Mouse (Mus musculus) forebrain, embryonic 16.5 days (tissue): Measurements from ENCODE around the gene Cacna1e. TPM values are rescaled to one million over a fixed set of nuclear protein-coding genes. Genes with fewer than 3 reads are reported as not detected.

ENCODE experiments used
- ATAC-seq: fragments of 200-750 bp; cut with Nextera tagmentation; 2 replicates; pipeline ENCODE4 v1.8.0; 2017; ENCODE audit warnings: mild to moderate bottlenecking, moderate library complexity
- H3K27ac ChIP-seq: fragments of 300-500 bp; sonication (generic); 2 replicates; pipeline ENCODE4 v1.5.1; 2014; ENCODE audit warnings: low read length, control low read depth
- H3K27me3 ChIP-seq: fragments of 300-500 bp; sonication (generic); replicated peaks from 2 replicates; pipeline ENCODE4 v1.6.1; 2014; ENCODE audit warnings: low read length; ENCODE audit not compliant: control insufficient read depth, insufficient read depth
- H3K36me3 ChIP-seq: fragments of 300-500 bp; sonication (generic); 2 replicates; pipeline ENCODE4 v1.6.1; 2014; ENCODE audit not compliant: control insufficient read depth, insufficient read depth
- H3K4me1 ChIP-seq: fragments of 300-500 bp; sonication (generic); replicated peaks from 2 replicates; pipeline ENCODE4 v1.6.1; 2014; ENCODE audit warnings: low read length; ENCODE audit not compliant: control insufficient read depth, insufficient read depth
- H3K4me2 ChIP-seq: fragments of 300-500 bp; sonication (generic); 2 replicates; pipeline ENCODE4 v1.6.1; 2014; ENCODE audit warnings: mild to moderate bottlenecking, low read length, control low read depth
- H3K4me3 ChIP-seq: fragments of 300-500 bp; sonication (generic); replicated peaks from 2 replicates; pipeline ENCODE4 v1.5.1; 2014; ENCODE audit warnings: mild to moderate bottlenecking, low read length, control low read depth
- H3K9ac ChIP-seq: fragments of 300-500 bp; sonication (generic); replicated peaks from 2 replicates; pipeline ENCODE4 v1.6.1; 2014; ENCODE audit warnings: low read depth, low read length, control low read depth
- H3K9me3 ChIP-seq: fragments of 300-500 bp; sonication (generic); 2 replicates; pipeline ENCODE4 v1.6.1; 2016; ENCODE audit warnings: low read length; ENCODE audit not compliant: control insufficient read depth
- WGBS: fragments of 180-500 bp; shearing (Covaris S2); extraction: QIAGEN DNeasy Blood & Tissue Kit; methylation state at CpG from one replicate; pipeline ENCODE4 v1.1.7; 2014; 5-methylcytosine and 5-hydroxymethylcytosine counted together
- polyA plus RNA-seq: library from polyadenylated mRNA; unstranded; fragments of >200 nt; fragmentation: Nextera tagmentation; extraction: Ambion mirVana; gene quantifications from 2 replicates; pipeline ENCODE4 v1.2.1, GENCODE M21; 2015

The Cacna1e gene
- polyA plus RNA-seq, 1 experiment from 2014 or later: 18.9 TPM

GRCm38 (mm10) chr1:154653951-154654350 is 230.3 kb downstream of the Cacna1e start:
- Histone ChIP-seq H3K4me3 (no peak overlapping the region), H3K9me3 (no peaks in the 10 kb centered on the region), H3K36me3 (no peaks in the 10 kb centered on the region), H3K4me1 (no peaks in the 10 kb centered on the region), H3K4me2 (no peak overlapping the region), H3K27ac (no peak overlapping the region), H3K9ac (no peak overlapping the region), H3K27me3 (no peaks in the 10 kb centered on the region)
- no peak for ATAC-seq
- WGBS: 86% methylated on average over 2 of the region's 2 CpGs

DNA sequence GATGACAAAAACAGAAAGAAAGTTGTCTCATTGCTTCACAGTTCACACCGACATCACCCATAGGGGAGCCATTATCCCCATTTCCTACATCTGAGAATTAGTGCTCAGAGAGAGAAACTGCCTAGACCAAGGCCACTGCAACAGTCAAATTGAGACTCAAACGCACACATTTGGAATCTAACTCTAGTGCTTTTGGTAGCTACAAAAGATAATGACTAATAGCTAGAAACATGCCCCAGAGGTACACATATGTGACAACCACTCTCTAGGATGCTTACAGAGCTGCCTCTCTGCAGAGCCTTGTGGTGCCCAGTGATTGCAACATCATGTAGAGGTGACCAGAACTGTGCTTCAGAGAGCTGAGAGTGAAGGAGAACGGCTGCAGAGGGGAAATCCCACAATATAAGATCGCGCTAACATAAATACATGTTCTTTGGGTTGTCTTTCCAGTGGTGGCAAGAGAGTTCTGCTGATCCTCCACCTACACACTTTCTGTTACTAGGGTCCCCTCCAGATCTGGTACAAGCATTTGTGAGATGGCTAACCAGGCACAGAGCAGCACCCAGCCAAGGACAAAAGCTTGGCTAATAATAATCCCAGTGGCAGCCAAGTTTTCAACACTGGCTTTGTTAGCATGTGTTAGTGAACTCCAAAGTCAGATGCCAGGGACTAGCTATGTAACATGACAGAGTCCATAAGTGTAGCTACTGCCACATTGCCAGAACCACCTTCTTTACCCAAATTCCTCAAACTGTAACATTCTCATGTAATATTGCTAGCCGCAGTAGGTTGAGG is 237.9 kb downstream of the Cacna1e start:
- ATAC-seq: no peak
- WGBS: 86% methylated on average over 6 of the region's 6 CpGs
- no peak overlapping the region for H3K27ac ChIP-seq
- no peaks in the 10 kb centered on the region for H3K9me3 ChIP-seq
- H3K27me3 ChIP-seq: no peaks in the 10 kb centered on the region
- H3K4me3 ChIP-seq: no peak overlapping the region
- no peak overlapping the region for H3K9ac ChIP-seq
- H3K4me1 ChIP-seq: no peaks in the 10 kb centered on the region
- H3K36me3 ChIP-seq: no peaks in the 10 kb centered on the region
- no peak overlapping the region for H3K4me2 ChIP-seq

DNA sequence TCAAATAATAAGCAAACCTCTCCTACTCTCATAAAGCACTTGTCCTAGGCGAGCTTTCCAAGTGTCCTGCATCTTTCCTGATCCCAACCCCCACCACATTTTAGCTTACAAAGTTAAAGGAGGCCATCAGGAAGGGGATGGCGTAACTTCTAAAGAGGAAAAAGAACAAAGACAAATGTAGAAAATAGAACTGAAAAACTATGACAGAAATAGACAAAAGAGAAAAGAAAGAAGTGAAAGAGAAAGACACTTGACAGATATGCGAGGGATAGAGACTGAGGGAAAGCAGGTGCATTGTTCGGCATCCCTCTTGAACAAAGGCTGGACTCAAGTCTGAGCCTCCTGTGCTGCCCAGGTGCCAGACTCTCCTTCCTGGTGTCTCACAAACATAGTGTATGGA is 246.5 kb downstream of the Cacna1e start:
- ATAC-seq: no peak
- H3K9ac ChIP-seq: no peak overlapping the region
- no peak overlapping the region for H3K27ac ChIP-seq
- WGBS: 74% methylated on average over 4 of the region's 4 CpGs
- H3K4me3 ChIP-seq: no peak overlapping the region
- no peaks in the 10 kb centered on the region for H3K4me1 ChIP-seq
- H3K9me3 ChIP-seq: no peaks in the 10 kb centered on the region
- H3K4me2 ChIP-seq: no peak overlapping the region
- H3K27me3 ChIP-seq: no peaks in the 10 kb centered on the region
- no peaks in the 10 kb centered on the region for H3K36me3 ChIP-seq

DNA sequence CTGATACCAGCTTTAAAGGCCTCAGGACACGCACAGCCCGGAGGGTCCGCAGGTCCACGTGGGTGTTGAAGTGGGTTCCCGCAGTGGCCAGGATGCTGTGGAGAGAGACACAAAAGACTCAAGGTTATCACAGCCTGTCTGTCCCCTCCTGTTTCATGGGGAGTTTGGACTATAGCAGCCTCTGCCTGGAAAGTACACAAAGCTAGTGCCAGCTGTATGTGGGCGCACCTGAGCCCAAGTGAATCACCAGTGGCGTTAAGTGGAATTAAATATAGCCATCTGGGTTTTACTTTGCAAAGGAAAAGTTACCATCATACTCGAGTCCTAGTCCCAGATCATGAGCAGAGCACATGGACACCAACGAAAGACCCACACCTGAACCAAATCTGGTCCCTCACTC is 248.5 kb downstream of the Cacna1e start:
- no peak overlapping the region for H3K4me3 ChIP-seq
- no peak for ATAC-seq
- 92% methylated on average over 9 of the region's 9 CpGs for WGBS
- H3K36me3 ChIP-seq: no peaks in the 10 kb centered on the region
- no peaks in the 10 kb centered on the region for H3K27me3 ChIP-seq
- H3K9ac ChIP-seq: no peak overlapping the region
- H3K4me1 ChIP-seq: 0 out of 2 replicates have a peak, but pooled peaks cover 3% of the 10 kb centered on the region
- H3K9me3 ChIP-seq: no peaks in the 10 kb centered on the region
- no peak overlapping the region for H3K4me2 ChIP-seq
- H3K27ac ChIP-seq: no peak overlapping the region

- ATAC-seq: no peak
- H3K4me1 ChIP-seq: 0 out of 2 replicates have a peak, but pooled peaks cover 3% of the 10 kb centered on the region
- no peaks in the 10 kb centered on the region for H3K9me3 ChIP-seq
- WGBS: 13% methylated on average over 2 of the region's 2 CpGs
- no peaks in the 10 kb centered on the region for H3K27me3 ChIP-seq
- H3K27ac ChIP-seq: no peak overlapping the region
- H3K4me3 ChIP-seq: no peak overlapping the region
- no peak overlapping the region for H3K9ac ChIP-seq
- no peaks in the 10 kb centered on the region for H3K36me3 ChIP-seq
- H3K4me2 ChIP-seq: no peak overlapping the region
Measured at GRCm38 (mm10) chr1:154632886-154633285, 251.4 kb downstream of the Cacna1e start.

DNA sequence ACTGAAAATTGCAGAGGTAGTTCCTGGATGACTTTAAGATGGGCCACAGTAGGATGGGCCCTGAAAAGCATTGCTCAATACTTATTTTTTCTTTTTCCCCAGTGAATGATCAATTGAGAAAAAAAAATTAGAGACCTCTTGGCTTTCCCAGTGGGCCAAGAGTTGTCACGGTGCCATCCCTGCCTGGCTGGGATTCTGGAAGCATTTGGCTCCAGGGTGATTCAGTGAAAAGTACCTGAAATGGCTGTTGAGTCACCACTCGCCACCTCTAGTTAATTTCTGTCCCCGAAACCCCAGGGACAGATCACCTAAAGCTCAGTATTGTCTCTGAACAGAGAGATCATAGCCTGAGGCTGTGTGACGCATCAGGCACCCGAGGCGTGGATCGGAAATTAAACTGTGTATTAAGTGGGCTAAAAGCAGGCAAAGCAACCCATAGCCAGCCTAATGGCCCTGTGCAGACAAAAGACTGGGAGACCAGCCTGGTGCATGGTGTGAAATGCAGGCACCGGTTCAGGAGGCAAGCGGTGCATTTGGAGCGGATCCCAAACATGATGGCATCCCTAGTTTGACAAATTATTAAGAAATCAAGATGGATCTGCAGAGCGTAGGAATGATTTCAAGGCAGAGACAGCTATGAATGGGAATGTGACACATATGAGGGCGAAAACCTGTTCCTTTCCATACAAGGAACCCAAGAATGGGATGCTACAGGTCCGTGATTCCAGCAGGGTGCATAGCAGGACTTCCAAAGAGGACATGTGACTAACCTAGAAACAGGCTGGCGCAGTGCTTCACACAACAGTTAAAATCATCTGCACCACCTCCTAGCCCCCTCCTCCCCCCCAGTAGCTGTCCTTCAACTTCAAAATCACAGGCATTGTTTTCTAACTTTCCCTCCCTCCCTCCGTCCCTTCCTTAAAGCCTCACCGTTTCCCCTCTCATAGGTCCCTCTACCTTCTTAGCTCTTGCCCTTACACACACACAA is 261.3 kb downstream of the Cacna1e start:
- no peak overlapping the region for H3K27ac ChIP-seq
- no peak overlapping the region for H3K4me2 ChIP-seq
- no peaks in the 10 kb centered on the region; the same call in 1 of the 2 replicates for H3K4me1 ChIP-seq
- H3K9me3 ChIP-seq: no peaks in the 10 kb centered on the region
- H3K9ac ChIP-seq: no peak overlapping the region
- H3K36me3 ChIP-seq: no peaks in the 10 kb centered on the region
- no peak overlapping the region for H3K4me3 ChIP-seq
- 59% methylated on average over 16 of the region's 16 CpGs for WGBS
- no peaks in the 10 kb centered on the region for H3K27me3 ChIP-seq
- ATAC-seq: peak; percentile 74

- Histone ChIP-seq H3K4me2 (no peak overlapping the region), H3K27me3 (no peaks in the 10 kb centered on the region), H3K4me1 (no peaks in the 10 kb centered on the region; the same call in 1 of the 2 replicates), H3K27ac (no peak overlapping the region), H3K36me3 (no peaks in the 10 kb centered on the region), H3K9ac (no peak overlapping the region), H3K9me3 (peaks cover 2% of the 10 kb centered on the region; the same call in 1 of the 2 replicates), H3K4me3 (no peak overlapping the region)
- WGBS: 61% methylated on average over 7 of the region's 7 CpGs
- ATAC-seq: no peak
Measured at GRCm38 (mm10) chr1:154617743-154618455, 266.4 kb downstream of the Cacna1e start.

DNA sequence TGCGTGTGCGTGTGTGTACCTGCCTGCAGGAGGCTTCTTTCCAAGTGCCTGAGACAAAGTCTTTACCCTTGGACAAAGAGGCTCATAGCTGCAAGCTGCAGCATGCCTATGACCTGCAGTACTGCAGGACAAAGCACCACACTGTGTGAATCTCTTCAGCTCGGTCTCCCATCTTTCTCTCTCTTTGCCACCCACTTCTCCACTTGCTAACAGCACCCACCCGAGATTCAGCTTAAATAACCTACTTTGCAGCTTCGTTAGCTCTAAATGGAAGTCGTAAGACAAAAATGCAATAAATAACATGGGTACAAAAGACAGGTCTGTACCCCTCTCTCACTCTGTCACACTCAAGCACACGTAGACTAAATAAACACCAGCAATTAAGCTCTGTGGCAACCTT is 268.5 kb downstream of the Cacna1e start:
- H3K4me1 ChIP-seq: no peaks in the 10 kb centered on the region
- H3K4me3 ChIP-seq: no peak overlapping the region
- 62% methylated on average over 7 of the region's 7 CpGs for whole genome bisulfite sequencing
- no peaks in the 10 kb centered on the region for H3K36me3 ChIP-seq
- no peak for ATAC-seq
- no peak overlapping the region for H3K27ac ChIP-seq
- peaks cover 2% of the 10 kb centered on the region; the same call in 1 of the 2 replicates for H3K9me3 ChIP-seq
- no peak overlapping the region for H3K9ac ChIP-seq
- H3K27me3 ChIP-seq: no peaks in the 10 kb centered on the region
- H3K4me2 ChIP-seq: no peak overlapping the region

GRCm38 (mm10) chr1:154608516-154608915 is 275.8 kb downstream of the Cacna1e start:
- Histone ChIP-seq H3K4me3 (no peak overlapping the region), H3K9ac (no peak overlapping the region), H3K9me3 (peaks cover under 1% of the 10 kb centered on the region; the same call in 1 of the 2 replicates), H3K27ac (no peak overlapping the region), H3K4me2 (no peak overlapping the region), H3K27me3 (no peaks in the 10 kb centered on the region), H3K36me3 (no peaks in the 10 kb centered on the region), H3K4me1 (no peaks in the 10 kb centered on the region)
- ATAC-seq: no peak
- 67% methylated on average over 4 of the region's 4 CpGs for WGBS
